Mouse (Mus musculus) splenic B cell, adult 2 months (primary cell): ENCODE data around the gene Tspan7.

Experiments used
- DNase-seq: peaks from one replicate; pipeline ENCODE4 v3.0.0-alpha.2; 2011; ENCODE audit warnings: low read depth, low spot score
- H3K27me3 ChIP-seq: 2 replicates; pipeline ENCODE4 v1.6.1; 2012; ENCODE audit warnings: mild to moderate bottlenecking, low read length, moderate library complexity, mixed read lengths; ENCODE audit not compliant: control insufficient read depth, poor library complexity, insufficient read depth, severe bottlenecking
- H3K36me3 ChIP-seq: 2 replicates; pipeline ENCODE4 v1.6.1; 2012; ENCODE audit warnings: mild to moderate bottlenecking, low read length, moderate library complexity, mixed read lengths; ENCODE audit not compliant: control insufficient read depth, poor library complexity, insufficient read depth, severe bottlenecking

Tspan7 gene

DNA sequence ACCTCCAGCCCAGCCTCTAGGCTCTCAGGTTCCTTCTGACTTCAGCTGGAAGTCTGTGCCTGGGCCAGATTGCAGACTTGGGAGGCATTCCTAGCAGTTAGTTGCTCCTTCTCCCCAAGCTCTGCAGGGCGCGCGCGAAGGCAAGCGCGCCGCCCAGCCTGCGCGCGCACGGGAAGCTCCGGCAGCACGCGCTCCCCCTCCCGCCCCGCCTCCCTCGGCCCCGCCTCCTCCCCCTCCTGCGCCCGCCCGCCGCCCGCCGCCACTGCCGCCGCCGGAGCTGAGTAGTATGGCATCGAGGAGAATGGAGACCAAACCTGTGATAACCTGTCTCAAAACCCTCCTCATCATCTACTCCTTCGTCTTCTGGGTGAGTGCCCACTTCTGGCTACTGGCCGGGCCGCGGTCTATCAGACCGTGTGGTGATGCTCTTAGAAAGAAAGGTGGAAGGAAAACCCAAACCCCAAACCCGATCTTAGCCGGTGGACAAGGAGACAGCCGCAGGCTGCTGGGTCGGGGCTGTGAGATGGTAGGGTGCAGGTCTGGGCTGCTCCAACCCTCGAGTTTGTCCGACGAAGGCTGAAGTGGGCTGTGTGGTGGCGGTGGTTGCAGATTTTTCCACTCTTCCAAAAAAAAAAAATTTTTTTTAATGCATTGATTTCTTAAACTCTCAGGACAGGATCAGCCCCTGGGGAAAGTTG is at the start of gene Tspan7:
Gene Tspan7, plus strand, starts transcription at position 287 of the 698 bp plus-strand sequence.
- DNase-seq: peak; percentile 0
- Histone ChIP-seq H3K36me3 (no peaks in the 10 kb centered on the region), H3K27me3 (no peaks in the 10 kb centered on the region)

DNA sequence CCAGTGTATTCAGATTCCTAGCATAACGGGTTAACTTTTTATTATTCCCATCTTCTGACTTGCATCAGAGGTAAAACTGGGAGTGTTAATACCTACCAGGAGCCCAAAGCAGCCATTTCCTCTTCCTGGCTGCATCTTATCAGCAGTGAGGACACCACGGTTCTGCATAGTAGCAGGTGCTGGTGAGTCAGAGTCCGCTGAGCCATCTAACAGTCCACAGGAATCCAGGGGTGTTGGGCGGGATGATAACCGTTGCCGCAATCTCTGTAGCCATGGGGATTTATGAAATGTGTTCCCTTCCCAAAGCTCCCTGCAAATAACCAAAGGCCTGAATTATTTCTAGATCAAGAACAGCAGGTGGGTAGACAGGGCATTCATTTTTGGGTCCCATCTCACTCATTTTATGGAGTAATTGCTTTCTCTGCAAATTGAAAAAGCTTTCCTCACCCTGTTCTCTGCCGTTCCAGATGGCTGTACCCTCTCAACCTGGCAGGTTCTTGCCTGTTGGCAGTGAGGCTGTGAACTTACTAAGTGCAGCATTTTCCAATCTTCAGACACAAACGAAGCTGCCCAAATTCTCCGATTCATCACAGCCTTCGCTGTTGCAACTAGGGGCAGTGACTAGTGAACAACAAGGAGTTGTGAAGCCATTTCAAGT is 35.5 kb upstream of the Tspan7 start:
- no peak for DNase-seq
- Histone ChIP-seq H3K27me3 (no peaks in the 10 kb centered on the region), H3K36me3 (no peaks in the 10 kb centered on the region)

- H3K27me3 ChIP-seq: no peaks in the 10 kb centered on the region
- DNase-seq: no peak
- no peaks in the 10 kb centered on the region for H3K36me3 ChIP-seq
Observed at GRCm38 (mm10) chrX:10450143-10451060, 34.6 kb upstream of the Tspan7 start.

DNA sequence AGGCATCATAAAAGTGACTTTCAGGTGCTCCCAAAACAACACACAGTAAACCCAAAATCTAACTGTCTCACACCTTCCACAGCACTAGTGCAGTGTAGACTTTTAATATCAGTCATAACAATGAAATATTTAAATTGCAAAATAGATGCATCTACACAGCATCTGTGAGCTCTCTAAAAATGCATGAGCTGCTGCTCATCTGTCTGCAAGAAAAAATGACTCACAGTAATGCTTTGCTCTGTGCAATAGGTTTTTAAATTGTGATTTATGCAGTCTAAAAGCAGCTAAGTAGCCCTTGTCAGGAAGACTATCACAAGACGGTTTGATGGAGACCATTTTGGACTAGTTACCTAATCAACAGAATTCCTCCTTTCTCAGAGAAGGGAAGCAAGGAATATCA is 31.2 kb upstream of the Tspan7 start:
- no peak for DNase-seq
- Histone ChIP-seq H3K27me3 (no peaks in the 10 kb centered on the region), H3K36me3 (no peaks in the 10 kb centered on the region)

DNA sequence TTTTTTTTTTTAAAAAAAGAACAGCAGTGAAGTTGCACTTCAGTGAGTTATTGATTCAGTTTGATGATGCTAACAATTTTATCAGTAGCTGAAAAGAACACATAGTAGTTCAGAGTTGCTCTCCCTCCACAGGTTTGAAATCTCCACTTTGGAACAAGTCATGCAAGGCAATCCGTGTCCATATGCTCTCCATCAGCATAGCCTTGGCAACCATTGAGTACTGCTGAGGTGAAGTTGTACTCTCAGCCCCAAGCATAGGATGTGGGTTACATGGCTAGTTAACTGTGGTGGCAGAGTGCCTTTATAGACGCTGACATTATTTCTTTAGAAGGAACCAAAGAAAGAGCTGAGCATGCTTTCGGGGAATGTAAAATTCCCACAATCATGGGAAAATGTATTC is 27.7 kb upstream of the Tspan7 start:
- Histone ChIP-seq H3K27me3 (no peaks in the 10 kb centered on the region), H3K36me3 (no peaks in the 10 kb centered on the region)

DNA sequence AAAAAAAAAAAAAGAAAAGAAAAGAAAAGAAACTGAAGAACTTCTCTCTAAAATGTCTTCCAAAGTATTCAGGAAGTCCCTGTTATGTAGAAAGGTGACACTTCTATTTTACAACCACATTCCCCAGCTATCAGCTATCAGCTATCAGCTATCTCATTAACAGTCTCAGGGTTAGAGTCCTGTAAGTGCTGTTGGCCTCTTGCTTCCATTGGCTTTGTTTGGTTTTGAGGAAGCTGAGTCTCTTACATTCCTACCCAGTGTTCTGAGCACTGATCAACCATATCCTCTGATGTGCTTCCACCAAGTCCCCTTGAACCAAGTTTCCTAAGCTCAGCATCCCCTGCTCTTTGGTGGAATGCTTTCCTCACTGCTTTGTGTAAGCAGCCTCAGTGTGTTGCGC is 7.9 kb upstream of the Tspan7 start:
- no peak for DNase-seq
- Histone ChIP-seq H3K36me3 (no peaks in the 10 kb centered on the region), H3K27me3 (no peaks in the 10 kb centered on the region)

More for the DNA sequence above, 27.7 kb upstream of the Tspan7 start:
- DNase-seq: no peak

- Histone ChIP-seq H3K27me3 (no peaks in the 10 kb centered on the region), H3K36me3 (no peaks in the 10 kb centered on the region)
- no peak for DNase-seq
Observed at GRCm38 (mm10) chrX:10479031-10479886, 5.7 kb upstream of the Tspan7 start.

DNA sequence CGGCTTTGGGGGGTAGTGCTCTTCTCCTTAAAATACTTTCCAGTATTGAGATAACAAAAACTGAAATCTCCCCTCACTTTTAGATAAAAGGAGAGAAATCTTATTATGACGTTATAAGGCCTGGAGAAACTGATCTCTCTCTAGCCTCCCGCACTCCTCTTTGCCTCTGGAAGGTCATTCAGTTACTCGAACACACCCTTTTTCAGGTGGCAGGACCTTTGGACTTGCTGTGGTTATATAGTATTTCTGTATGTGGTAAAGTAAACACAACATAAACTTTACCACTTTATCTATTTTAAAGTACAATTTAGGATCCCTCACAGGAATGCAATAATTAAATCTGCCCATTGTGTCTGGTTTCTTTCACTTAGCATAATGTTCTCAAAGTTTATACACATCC is 5.0 kb upstream of the Tspan7 start:
- Histone ChIP-seq H3K27me3 (no peaks in the 10 kb centered on the region), H3K36me3 (no peaks in the 10 kb centered on the region)
- DNase-seq: no peak

GRCm38 (mm10) chrX:10485664-10486211 is 780 bp downstream of the Tspan7 start:
- Histone ChIP-seq H3K36me3 (no peaks in the 10 kb centered on the region), H3K27me3 (no peaks in the 10 kb centered on the region)
- no peak for DNase-seq

- DNase-seq: no peak
Observed at GRCm38 (mm10) chrX:10498580-10498979, 13.6 kb downstream of the Tspan7 start.

DNA sequence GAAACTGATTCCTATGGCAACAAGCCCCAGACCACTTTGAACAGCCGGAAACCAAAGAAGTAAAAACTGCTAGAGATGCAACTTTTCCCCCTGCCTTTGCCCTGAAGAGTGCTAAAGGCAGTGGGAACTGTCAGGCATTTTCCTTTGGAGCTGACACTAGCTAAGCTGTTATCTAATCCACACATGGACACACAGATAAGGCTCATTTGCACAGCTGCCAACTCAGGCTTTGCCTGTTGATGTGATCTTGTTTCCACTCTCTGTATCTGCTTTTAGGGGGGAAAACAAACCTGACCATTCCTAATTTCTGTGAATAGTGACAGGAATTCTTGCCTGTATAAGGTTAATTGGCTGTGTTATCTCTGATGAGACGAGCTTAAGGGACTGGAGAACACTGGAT is 17.7 kb downstream of the Tspan7 start:
- no peak for DNase-seq
- Histone ChIP-seq H3K36me3 (no peaks in the 10 kb centered on the region), H3K27me3 (no peaks in the 10 kb centered on the region)

More at GRCm38 (mm10) chrX:10498580-10498979, 13.6 kb downstream of the Tspan7 start:
- Histone ChIP-seq H3K36me3 (no peaks in the 10 kb centered on the region), H3K27me3 (no peaks in the 10 kb centered on the region)

DNA sequence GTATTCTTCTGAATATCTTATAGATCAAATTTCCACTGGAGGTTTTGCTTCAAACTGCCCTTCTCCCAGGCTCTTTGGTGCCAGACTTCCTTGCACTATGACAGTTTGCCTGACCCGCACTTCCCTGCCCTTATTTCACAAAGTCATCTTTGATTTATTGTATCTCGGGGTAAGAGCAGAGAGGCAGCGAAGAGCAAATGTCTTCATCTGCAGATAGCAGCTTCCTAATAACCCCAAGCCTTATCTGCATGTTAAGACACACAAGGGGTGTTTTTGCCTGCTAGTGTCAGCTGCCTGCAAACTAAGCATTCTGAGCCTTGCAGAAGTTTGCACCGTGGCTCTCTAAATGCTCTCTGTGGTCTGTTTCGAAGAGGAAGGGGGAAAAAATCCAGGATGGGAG is 29.5 kb downstream of the Tspan7 start:
- Histone ChIP-seq H3K36me3 (no peaks in the 10 kb centered on the region), H3K27me3 (no peaks in the 10 kb centered on the region)

GRCm38 (mm10) chrX:10514971-10515370 is 30.0 kb downstream of the Tspan7 start:
- DNase-seq: no peak
- Histone ChIP-seq H3K36me3 (no peaks in the 10 kb centered on the region), H3K27me3 (no peaks in the 10 kb centered on the region)

More for the DNA sequence above, 29.5 kb downstream of the Tspan7 start:
- DNase-seq: no peak

DNA sequence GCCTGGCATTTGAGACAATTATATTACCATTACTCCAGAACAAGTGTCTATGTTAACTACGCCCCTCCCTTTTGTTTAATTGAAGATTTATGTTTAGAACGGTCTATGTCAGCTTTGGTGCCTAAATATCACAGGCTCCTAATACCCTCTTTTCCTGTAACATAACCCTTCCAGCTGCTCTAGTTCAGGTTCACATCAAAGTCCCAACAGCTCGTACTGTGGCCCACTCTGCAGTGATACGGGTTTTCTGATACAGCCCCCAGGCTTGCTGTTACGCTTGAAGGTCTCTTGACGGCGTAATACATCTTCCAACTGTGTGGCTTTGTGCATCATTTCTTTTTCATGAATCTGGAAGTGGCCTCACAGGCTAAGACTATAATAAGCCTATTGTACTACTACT is 31.5 kb downstream of the Tspan7 start:
- Histone ChIP-seq H3K36me3 (no peaks in the 10 kb centered on the region), H3K27me3 (no peaks in the 10 kb centered on the region)
- DNase-seq: no peak
